Mouse (Mus musculus): Measurements from ENCODE around the gene Gm10974.

- TF ChIP-seq CTCF (IDR thresholded peaks at IDR 0.05; ENCODE audit: low read depth, low read length) (no peak), POLR2A (IDR thresholded peaks at IDR 0.05; ENCODE audit: insufficient read depth, low read length) (no peak)
Measured at GRCm38 (mm10) chr7:66406971-66407370, 41.3 kb downstream of the Gm10974 start.
